Mouse (Mus musculus) CH12.LX (cell line): ENCODE data around the gene Serp2. TPM values are rescaled to one million over a fixed set of nuclear protein-coding genes. Genes with fewer than 3 reads are reported as not detected.

ENCODE experiments used
- DNase-seq: peaks from one replicate; pipeline ENCODE4 v3.0.0-alpha.2; 2013; ENCODE audit errors: extremely low read depth
- H3K27ac ChIP-seq: 2 replicates; pipeline ENCODE4 v1.5.1; 2012; ENCODE audit warnings: low read depth, mild to moderate bottlenecking, control low read depth, moderate library complexity; ENCODE audit not compliant: insufficient read depth
- H3K27me3 ChIP-seq: replicated peaks from 2 replicates; pipeline ENCODE3; 2012; ENCODE audit warnings: inconsistent platforms
- H3K36me3 ChIP-seq, 2 experiments: replicated peaks in 1 of 2; 2 replicates each; pipeline versions ENCODE3 to v1.6.1; 2012; ENCODE audit warnings: inconsistent platforms in 1 of 2, low read length in 1 of 2, mild to moderate bottlenecking in 1 of 2, mixed read lengths in 1 of 2, moderate library complexity in 1 of 2; ENCODE audit not compliant: control insufficient read depth in 1 of 2, insufficient read depth in 1 of 2
- H3K4me1 ChIP-seq, 2 experiments: 2 replicates each; pipeline ENCODE4 v1.6.1; 2012; ENCODE audit warnings: inconsistent platforms in 1 of 2, moderate library complexity in 1 of 2; ENCODE audit not compliant: insufficient read depth in 2 of 2, control insufficient read depth in 1 of 2
- H3K4me2 ChIP-seq: 2 replicates; pipeline ENCODE4 v1.6.1; 2012; ENCODE audit warnings: low read depth, mild to moderate bottlenecking, control low read depth; ENCODE audit not compliant: poor library complexity, insufficient read depth, severe bottlenecking
- H3K4me3 ChIP-seq, 3 experiments: fragments of 150-350 bp in 1 of 3; sonication (generic) in 1 of 3; replicated peaks in 1 of 3; 2 replicates each; pipeline versions ENCODE3 to v1.5.1; 2011 to 2012; ENCODE audit warnings: low read depth in 2 of 3, low read length in 2 of 3, mild to moderate bottlenecking in 2 of 3, moderate library complexity in 2 of 3, control low read depth in 1 of 3, improper control_type of control experiment in 1 of 3, inconsistent platforms in 1 of 3, mixed read lengths in 1 of 3; ENCODE audit not compliant: poor library complexity in 1 of 3
- H3K79me2 ChIP-seq: replicated peaks from 2 replicates; pipeline ENCODE4 v1.6.1; 2012; ENCODE audit warnings: mild to moderate bottlenecking, moderate library complexity; ENCODE audit not compliant: control insufficient read depth, poor library complexity, insufficient read depth, severe bottlenecking; ENCODE audit errors: extremely low read depth
- H3K9ac ChIP-seq: 2 replicates; pipeline ENCODE4 v1.6.1; 2012; ENCODE audit warnings: low read depth, mild to moderate bottlenecking, control low read depth, moderate library complexity; ENCODE audit not compliant: insufficient read depth
- H3K9me3 ChIP-seq: replicated peaks from 2 replicates; pipeline ENCODE3; 2012; ENCODE audit warnings: low read length, inconsistent platforms, mixed read lengths
- CHD2 ChIP-seq: IDR thresholded peaks from 2 replicates; pipeline ENCODE4 v1.6.1; 2011; ENCODE audit warnings: low read length, improper control_type of control experiment
- E2F4 ChIP-seq: IDR thresholded peaks from 2 replicates; pipeline ENCODE4 v1.6.1; 2011; ENCODE audit warnings: low read depth, low read length, improper control_type of control experiment; ENCODE audit not compliant: insufficient replicate concordance
- ELF1 ChIP-seq: IDR thresholded peaks from 2 replicates; pipeline ENCODE4 v1.6.1; 2014; ENCODE audit warnings: low read depth, mild to moderate bottlenecking, inconsistent platforms, low read length, improper control_type of control experiment
- EP300 ChIP-seq: IDR thresholded peaks from 2 replicates; pipeline ENCODE4 v1.6.1; 2011; ENCODE audit warnings: low read length, improper control_type of control experiment
- ETS1 ChIP-seq: conservative IDR thresholded peaks from 2 replicates; pipeline ENCODE4 v1.6.1; 2012; ENCODE audit warnings: low read depth, mild to moderate bottlenecking, inconsistent platforms, low read length, improper control_type of control experiment, moderate library complexity
- GABPA ChIP-seq: IDR thresholded peaks from 2 replicates; pipeline ENCODE4 v1.6.1; 2012; ENCODE audit warnings: low read depth, low read length, improper control_type of control experiment, inconsistent platforms; ENCODE audit not compliant: insufficient replicate concordance
- JUND ChIP-seq: conservative IDR thresholded peaks from 2 replicates; pipeline ENCODE4 v1.6.1; 2011; ENCODE audit warnings: low read depth, low read length, improper control_type of control experiment
- KAT2A ChIP-seq: IDR thresholded peaks from 2 replicates; pipeline ENCODE4 v1.6.1; 2012; ENCODE audit warnings: low read length, improper control_type of control experiment, inconsistent platforms; ENCODE audit not compliant: insufficient replicate concordance
- MAFK ChIP-seq: IDR thresholded peaks from 2 replicates; pipeline ENCODE4 v1.6.1; 2011; ENCODE audit warnings: low read length, improper control_type of control experiment; ENCODE audit not compliant: insufficient replicate concordance
- MAX ChIP-seq: IDR thresholded peaks from 2 replicates; pipeline ENCODE4 v1.6.1; 2011; ENCODE audit warnings: low read length, improper control_type of control experiment
- MAZ ChIP-seq: IDR thresholded peaks from 2 replicates; pipeline ENCODE4 v1.6.1; 2012; ENCODE audit warnings: low read depth, mild to moderate bottlenecking, inconsistent platforms, low read length, improper control_type of control experiment, moderate library complexity
- MEF2A ChIP-seq: IDR thresholded peaks from 2 replicates; pipeline ENCODE4 v1.6.1; 2014; ENCODE audit warnings: low read depth, mild to moderate bottlenecking, inconsistent platforms, low read length, improper control_type of control experiment, borderline replicate concordance
- NRF1 ChIP-seq: IDR thresholded peaks from 2 replicates; pipeline ENCODE4 v1.6.1; 2014; ENCODE audit warnings: low read depth, mild to moderate bottlenecking, inconsistent platforms, low read length, improper control_type of control experiment, moderate library complexity
- PAX5 ChIP-seq: IDR thresholded peaks from 2 replicates; pipeline ENCODE4 v1.6.1; 2012; ENCODE audit warnings: low read length, inconsistent platforms, mixed read lengths
- POLR2A ChIP-seq: IDR thresholded peaks from 2 replicates; pipeline ENCODE4 v1.6.1; 2011; ENCODE audit warnings: low read depth, mild to moderate bottlenecking, improper control_type of control experiment, low read length
- POLR2AphosphoS2 ChIP-seq: IDR thresholded peaks from 2 replicates; pipeline ENCODE4 v1.6.1; 2011; ENCODE audit warnings: low read depth, low read length, improper control_type of control experiment
- RCOR1 ChIP-seq: conservative IDR thresholded peaks from 2 replicates; pipeline ENCODE4 v1.6.1; 2012; ENCODE audit warnings: low read depth, mild to moderate bottlenecking, inconsistent platforms, low read length, improper control_type of control experiment
- TBP ChIP-seq: conservative IDR thresholded peaks from 2 replicates; pipeline ENCODE4 v1.6.1; 2011; ENCODE audit warnings: low read depth, low read length, improper control_type of control experiment
- UBTF ChIP-seq: IDR thresholded peaks from 2 replicates; pipeline ENCODE4 v1.6.1; 2012; ENCODE audit warnings: low read depth, mild to moderate bottlenecking, inconsistent platforms, low read length, improper control_type of control experiment, moderate library complexity
- USF1 ChIP-seq: IDR thresholded peaks from 2 replicates; pipeline ENCODE4 v1.6.1; 2014; ENCODE audit warnings: low read depth, mild to moderate bottlenecking, inconsistent platforms, low read length, improper control_type of control experiment
- ZKSCAN1 ChIP-seq: IDR thresholded peaks from 2 replicates; pipeline ENCODE4 v1.6.1; 2012; ENCODE audit warnings: low read depth, inconsistent platforms, low read length, improper control_type of control experiment, borderline replicate concordance
- ZNF384 ChIP-seq: IDR thresholded peaks from 2 replicates; pipeline ENCODE4 v1.6.1; 2012; ENCODE audit warnings: low read depth, low read length, improper control_type of control experiment, inconsistent platforms
- dilution Hi-C: fragments of 300-500 bp; cut with MboI; formaldehyde crosslinking; loops from 2 replicates; pipeline ENCODE4 v1.14.3; 2020; ENCODE audit warnings: low sequenced_read_pairs; ENCODE audit not compliant: extremely low pct_unique_long_range_greater_than_20kb, extremely low pct_ligation_motif_present
- in situ Hi-C: fragments of 300-500 bp; cut with MboI; formaldehyde crosslinking; loops from 3 replicates; pipeline ENCODE4 v1.14.3; 2019; ENCODE audit warnings: low sequenced_read_pairs, low pct_ligation_motif_present, low pct_unique_long_range_greater_than_20kb, mixed read lengths
- polyA plus RNA-seq: library from polyadenylated mRNA; unstranded; fragments of >175 nt; gene quantifications from 2 replicates; pipeline ENCODE4 v1.2.1, GENCODE M21; 2012; ENCODE audit warnings: low read depth; ENCODE audit not compliant: insufficient read length
- total RNA-seq, 2 experiments: library from RNA; depleted of rRNA; stranded (reverse); fragments of 300-350 nt in 1 of 2; fragments of >200 nt in 1 of 2; gene quantifications; 2 replicates each; pipeline ENCODE4 v1.2.3; 2012 to 2014

Gene Serp2
- total and polyA plus RNA-seq, 3 experiments = not detected

GRCm38 (mm10) chr14:76528641-76529040, 28.0 kb downstream of the Serp2 start:
- DNase-seq = no peak
- no peak overlapping the region for H3K27ac ChIP-seq
- no peak for TF ChIP-seq RCOR1
- no peak for TF ChIP-seq ETS1
- TF ChIP-seq MAFK = no peak
- TF ChIP-seq ELF1 = no peak
- no peak for TF ChIP-seq UBTF
- no peak for TF ChIP-seq E2F4
- no peak for TF ChIP-seq GABPA
- no peak for TF ChIP-seq MEF2A
- TF ChIP-seq NRF1 = no peak
- TF ChIP-seq MAZ = no peak
- no peak for TF ChIP-seq KAT2A
- no peak overlapping the region for H3K4me3 ChIP-seq
- no peaks in the 10 kb centered on the region for H3K36me3 ChIP-seq
- no peak overlapping the region for H3K4me2 ChIP-seq
- peaks cover 2 to 8% of the 10 kb centered on the region in 2 experiments; a peak in 2 of 4 replicates for H3K4me1 ChIP-seq
- H3K79me2 ChIP-seq = no peaks in the 10 kb centered on the region
- H3K27me3 ChIP-seq = no peaks in the 10 kb centered on the region
- in situ Hi-C loops = no loop called here
- dilution Hi-C loops = no loop called here
- no peaks in the 10 kb centered on the region for H3K9me3 ChIP-seq
- no peak overlapping the region for H3K9ac ChIP-seq

GRCm38 (mm10) chr14:76527758-76528313, 28.9 kb downstream of the Serp2 start:
- dilution Hi-C loops = no loop called here
- H3K9ac ChIP-seq = no peak overlapping the region
- H3K4me3 ChIP-seq = no peak overlapping the region
- no peak for DNase-seq
- H3K9me3 ChIP-seq = no peaks in the 10 kb centered on the region
- no peaks in the 10 kb centered on the region for H3K79me2 ChIP-seq
- no peaks in the 10 kb centered on the region for H3K36me3 ChIP-seq
- H3K4me2 ChIP-seq = no peak overlapping the region
- no peaks in the 10 kb centered on the region for H3K27me3 ChIP-seq
- in situ Hi-C loops = no loop called here
- H3K4me1 ChIP-seq = peaks cover 2 to 6% of the 10 kb centered on the region in 2 experiments; a peak in 2 of 4 replicates
- TF ChIP-seq UBTF (no peak), EP300 (no peak), KAT2A (no peak), CHD2 (no peak), ZKSCAN1 (no peak), USF1 (no peak), PAX5 (no peak), ELF1 (no peak), ETS1 (no peak), JUND (no peak), MAX (no peak), POLR2AphosphoS2 (no peak), POLR2A (no peak), ZNF384 (no peak), TBP (no peak), E2F4 (no peak)
- no peak overlapping the region for H3K27ac ChIP-seq
